Mouse (Mus musculus) hindbrain, postnatal 0 days (tissue): ENCODE results near the gene Ppp1r21. TPM values are rescaled to one million over a fixed set of nuclear protein-coding genes. Genes with fewer than 3 reads are reported as not detected.
A peak's percentile ranks its signal among the peaks of the same experiment; 100 is the strongest.

Source experiments
- ATAC-seq: fragments of 200-750 bp; cut with Nextera tagmentation; 2 replicates; pipeline ENCODE4 v1.8.0; 2017; ENCODE audit warnings: mild to moderate bottlenecking, moderate TSS enrichment, moderate library complexity
- DNase-seq: peaks from one replicate; pipeline ENCODE4 v3.0.0-alpha.2; 2015; ENCODE audit warnings: low spot score
- H3K27ac ChIP-seq: fragments of 300-500 bp; sonication (generic); 2 replicates; pipeline ENCODE4 v1.5.1; 2014; ENCODE audit warnings: mild to moderate bottlenecking
- H3K27me3 ChIP-seq: fragments of 300-500 bp; sonication (generic); 2 replicates; pipeline ENCODE4 v1.6.1; 2014; ENCODE audit warnings: low read length, mixed read lengths; ENCODE audit not compliant: insufficient read depth
- H3K36me3 ChIP-seq: fragments of 300-500 bp; sonication (generic); 2 replicates; pipeline ENCODE4 v1.6.1; 2014; ENCODE audit warnings: low read length, mixed read lengths; ENCODE audit not compliant: insufficient read depth
- H3K4me1 ChIP-seq: fragments of 300-500 bp; sonication (generic); 2 replicates; pipeline ENCODE4 v1.6.1; 2014; ENCODE audit warnings: antibody characterized with exemption, low read length, mixed read lengths; ENCODE audit not compliant: insufficient read depth
- H3K4me2 ChIP-seq: fragments of 300-500 bp; sonication (generic); 2 replicates; pipeline ENCODE4 v1.6.1; 2014; ENCODE audit warnings: low read depth, mild to moderate bottlenecking, low read length, moderate library complexity, mixed read lengths
- H3K4me3 ChIP-seq: fragments of 300-500 bp; sonication (generic); 2 replicates; pipeline ENCODE4 v1.5.1; 2014; ENCODE audit warnings: low read length
- H3K9ac ChIP-seq: fragments of 300-500 bp; sonication (generic); replicated peaks from 2 replicates; pipeline ENCODE4 v1.6.1; 2014; ENCODE audit warnings: mild to moderate bottlenecking, low read length, moderate library complexity, mixed read lengths
- H3K9me3 ChIP-seq: fragments of 300-500 bp; sonication (generic); 2 replicates; pipeline ENCODE4 v1.6.1; 2016; ENCODE audit warnings: low read length, mixed read lengths
- CTCF ChIP-seq: IDR thresholded peaks from 2 replicates; pipeline ENCODE4 v1.5.1; 2016; ENCODE audit warnings: antibody characterized with exemption, control low read depth, low read depth
- WGBS: fragments of 180-500 bp; shearing (Covaris S2); extraction: QIAGEN DNeasy Blood & Tissue Kit; methylation state at CpG from one replicate; pipeline ENCODE4 v1.1.7; 2014; 5-methylcytosine and 5-hydroxymethylcytosine counted together
- polyA plus RNA-seq: library from polyadenylated mRNA; unstranded; fragments of >200 nt; fragmentation: Nextera tagmentation; extraction: Ambion mirVana; gene quantifications from 2 replicates; pipeline ENCODE4 v1.2.1, GENCODE M21; 2015
- total RNA-seq: library from RNA; depleted of rRNA; stranded (reverse); fragments of >200 nt; gene quantifications from 2 replicates; pipeline ENCODE4 v1.2.3, GENCODE M21; 2014

Ppp1r21 gene
- total and polyA plus RNA-seq, 2 experiments from 2014 or later: 32.2 to 43.7 TPM

DNA sequence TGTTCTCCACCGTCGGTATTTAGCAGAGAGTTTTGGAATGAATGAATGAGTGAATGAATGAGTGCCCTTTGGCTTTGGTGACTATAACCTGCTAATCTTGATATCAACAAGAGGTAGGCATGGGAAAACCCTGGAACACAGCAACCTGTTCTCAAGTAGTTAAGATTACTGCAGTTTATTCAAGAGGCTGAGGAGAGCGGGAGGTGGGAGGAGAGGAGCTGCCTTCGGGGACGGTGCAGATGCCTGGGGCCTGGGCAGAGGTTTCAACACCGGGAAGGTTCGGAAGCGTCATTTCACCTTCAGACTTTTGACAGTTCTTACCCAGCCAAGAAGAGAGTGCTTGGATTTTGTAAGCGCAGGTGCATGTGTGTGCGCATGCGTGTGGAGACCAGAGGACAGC, 53.1 kb downstream of the Ppp1r21 start:
- no peak overlapping the region for H3K9ac ChIP-seq
- H3K27ac ChIP-seq: no peak overlapping the region
- H3K36me3 ChIP-seq: peaks cover 58% of the 10 kb centered on the region
- no peak for ATAC-seq
- WGBS: 85% methylated on average over 11 of the region's 11 CpGs
- no peaks in the 10 kb centered on the region for H3K27me3 ChIP-seq
- no peaks in the 10 kb centered on the region for H3K4me1 ChIP-seq
- no peak overlapping the region for H3K4me2 ChIP-seq
- H3K9me3 ChIP-seq: no peaks in the 10 kb centered on the region
- DNase-seq: no peak
- no peak for TF ChIP-seq CTCF
- no peak overlapping the region for H3K4me3 ChIP-seq

DNA sequence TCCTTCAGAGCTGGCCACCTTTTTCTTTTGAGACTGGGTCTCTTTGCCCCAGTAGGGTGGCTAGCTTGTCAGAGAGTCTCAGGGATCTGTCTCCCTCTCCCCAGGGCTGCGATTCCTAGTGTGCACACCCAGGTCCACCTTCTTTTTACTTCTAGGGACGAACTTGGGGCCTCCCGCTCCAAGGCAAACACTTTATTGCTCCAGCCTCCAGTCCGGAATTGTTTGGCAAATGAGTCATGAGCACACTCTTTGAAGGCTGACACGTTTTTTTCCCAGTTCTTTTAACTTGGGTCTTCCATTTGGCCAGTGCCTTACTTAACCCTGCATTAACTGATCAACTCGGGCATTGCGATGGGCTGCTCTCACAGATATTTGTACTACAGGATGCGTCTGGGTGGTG, 53.5 kb downstream of the Ppp1r21 start:
- Histone ChIP-seq H3K4me3 (no peak overlapping the region), H3K9me3 (no peaks in the 10 kb centered on the region), H3K4me2 (no peak overlapping the region), H3K27me3 (no peaks in the 10 kb centered on the region), H3K9ac (no peak overlapping the region), H3K4me1 (no peaks in the 10 kb centered on the region), H3K36me3 (peaks cover 57% of the 10 kb centered on the region), H3K27ac (no peak overlapping the region)
- DNase-seq (no peak), ATAC-seq (no peak)
- TF ChIP-seq CTCF: no peak
- WGBS: 90% methylated on average over 8 of the region's 8 CpGs

DNA sequence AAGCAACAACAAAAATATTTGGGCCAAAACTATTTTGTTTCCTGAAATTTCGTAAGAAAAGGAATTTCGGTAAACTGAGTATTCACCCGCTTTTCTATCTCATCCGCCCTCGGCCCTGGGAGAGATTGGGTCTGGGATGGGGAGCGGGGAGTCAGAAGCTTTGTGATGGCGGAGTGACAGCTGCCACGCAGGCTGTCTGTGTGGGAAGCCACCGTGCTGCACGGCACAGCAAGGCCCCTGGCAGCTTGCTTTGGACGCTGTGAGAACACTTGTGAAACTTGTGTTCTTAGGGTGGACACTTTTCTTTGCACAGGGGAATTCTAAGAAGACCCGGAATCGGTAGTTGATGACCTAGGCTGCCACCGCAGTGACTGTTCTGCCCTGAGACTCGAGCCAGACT, 57.5 kb downstream of the Ppp1r21 start:
- no peaks in the 10 kb centered on the region for H3K27me3 ChIP-seq
- H3K4me1 ChIP-seq: no peaks in the 10 kb centered on the region
- no peak for TF ChIP-seq CTCF
- WGBS: 80% methylated on average over 15 of the region's 15 CpGs
- DNase-seq (no peak), ATAC-seq (no peak)
- no peaks in the 10 kb centered on the region for H3K9me3 ChIP-seq
- peaks cover 39% of the 10 kb centered on the region for H3K36me3 ChIP-seq
- H3K4me2 ChIP-seq: no peak overlapping the region
- no peak overlapping the region for H3K4me3 ChIP-seq
- H3K27ac ChIP-seq: no peak overlapping the region
- no peak overlapping the region for H3K9ac ChIP-seq

DNA sequence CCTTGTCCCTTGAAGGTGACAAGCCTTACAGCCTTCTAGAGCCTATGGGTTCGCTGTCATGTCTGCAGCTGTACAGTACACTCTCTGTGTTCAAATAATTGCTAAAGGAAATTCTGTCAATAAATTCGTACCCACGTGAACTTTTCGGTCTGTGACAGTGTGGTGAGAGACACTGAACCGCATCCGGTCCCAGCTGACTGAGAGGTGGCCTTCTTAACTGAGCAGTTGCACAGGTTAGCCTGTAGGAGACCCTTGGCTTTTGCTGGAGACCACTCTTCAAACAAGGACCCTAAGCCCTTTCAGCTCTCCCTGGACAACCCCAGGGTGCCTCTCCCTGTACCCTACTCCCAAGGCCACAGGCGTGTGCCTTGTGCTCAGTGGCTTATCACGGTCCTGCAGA, 58.3 kb downstream of the Ppp1r21 start:
- Histone ChIP-seq H3K27ac (no peak overlapping the region), H3K9me3 (no peaks in the 10 kb centered on the region), H3K4me2 (no peak overlapping the region), H3K36me3 (peaks cover 31% of the 10 kb centered on the region), H3K9ac (no peak overlapping the region), H3K4me1 (no peaks in the 10 kb centered on the region), H3K27me3 (no peaks in the 10 kb centered on the region), H3K4me3 (no peak overlapping the region)
- 95% methylated on average over 8 of the region's 8 CpGs for WGBS
- DNase-seq: no peak
- ATAC-seq: no peak
- no peak for TF ChIP-seq CTCF

DNA sequence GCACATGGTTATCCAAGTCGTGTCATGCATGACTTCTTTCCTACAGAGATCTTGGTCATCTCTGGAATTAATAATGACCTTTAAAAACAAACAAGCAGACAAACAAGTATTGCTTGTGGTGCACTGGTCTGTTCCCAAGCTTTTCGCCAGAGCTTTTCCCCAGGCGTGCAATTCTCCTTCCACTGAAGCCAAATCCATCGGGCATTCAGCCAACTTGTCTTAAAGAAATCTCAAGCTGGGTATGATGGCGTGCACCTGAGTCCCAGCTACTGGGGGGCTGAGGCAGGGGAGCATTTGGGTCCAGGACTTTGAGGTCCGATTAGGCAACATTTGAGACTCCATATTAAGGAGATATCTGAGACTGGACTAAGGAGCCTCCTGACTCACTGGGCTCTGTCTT, 60.3 kb downstream of the Ppp1r21 start:
- Histone ChIP-seq H3K27ac (no peak overlapping the region), H3K4me3 (no peak overlapping the region), H3K9ac (no peak overlapping the region), H3K4me1 (no peaks in the 10 kb centered on the region), H3K27me3 (no peaks in the 10 kb centered on the region), H3K9me3 (no peaks in the 10 kb centered on the region), H3K36me3 (peaks cover 20% of the 10 kb centered on the region; the same call in 1 of the 2 replicates), H3K4me2 (no peak overlapping the region)
- no peak for TF ChIP-seq CTCF
- ATAC-seq (no peak), DNase-seq (peak; percentile 34)
- WGBS: 52% methylated on average over 6 of the region's 6 CpGs

DNA sequence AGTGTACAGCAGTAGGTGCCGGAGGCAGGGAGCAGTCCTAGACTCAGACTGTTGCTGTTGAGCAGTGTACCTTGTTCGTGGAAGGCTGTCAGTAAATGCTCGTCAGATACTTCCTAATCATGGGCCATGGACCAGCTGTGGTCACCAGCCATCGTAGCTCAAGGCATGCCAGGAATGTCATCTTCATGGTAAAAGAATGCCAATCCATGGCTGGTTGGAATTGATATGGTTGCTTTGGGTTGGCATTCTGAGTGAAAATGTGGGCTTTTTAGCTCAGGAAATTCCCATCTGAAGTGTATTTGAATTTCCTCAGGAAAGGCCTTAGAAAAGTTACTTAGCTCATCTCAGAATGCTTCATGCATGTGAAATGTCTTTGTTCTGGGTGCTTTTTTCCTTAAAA, 65.2 kb downstream of the Ppp1r21 start:
- no peak overlapping the region for H3K9ac ChIP-seq
- H3K27me3 ChIP-seq: no peaks in the 10 kb centered on the region
- WGBS: 90% methylated on average over 4 of the region's 4 CpGs
- H3K4me1 ChIP-seq: no peaks in the 10 kb centered on the region; the same call in 1 of the 2 replicates
- H3K4me2 ChIP-seq: no peak overlapping the region
- no peaks in the 10 kb centered on the region for H3K9me3 ChIP-seq
- ATAC-seq (no peak), DNase-seq (no peak)
- no peak overlapping the region for H3K27ac ChIP-seq
- no peaks in the 10 kb centered on the region for H3K36me3 ChIP-seq
- no peak for TF ChIP-seq CTCF
- H3K4me3 ChIP-seq: no peak overlapping the region

DNA sequence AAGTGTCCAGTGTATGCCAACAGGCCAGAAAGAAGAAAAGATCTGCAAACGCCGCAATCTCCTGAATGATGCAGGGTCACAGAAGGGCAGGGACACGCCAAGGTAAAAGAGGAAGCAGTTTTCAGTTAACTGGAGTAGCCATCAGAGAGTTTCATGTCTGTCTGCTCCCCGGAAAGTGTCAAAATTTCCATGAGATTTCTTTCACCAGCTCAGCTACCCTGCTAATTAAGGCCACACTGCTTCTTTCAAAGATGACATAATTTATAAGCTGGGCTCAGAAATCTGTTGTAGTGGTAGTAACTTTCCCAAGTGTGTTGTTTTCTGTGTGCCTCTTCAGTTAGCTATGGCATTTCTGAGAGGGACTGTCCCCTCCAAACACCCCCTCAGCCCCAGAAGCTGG, 66.2 kb downstream of the Ppp1r21 start:
- no peak for DNase-seq
- 73% methylated on average over 4 of the region's 4 CpGs for WGBS
- no peak overlapping the region for H3K27ac ChIP-seq
- no peak overlapping the region for H3K4me2 ChIP-seq
- no peaks in the 10 kb centered on the region for H3K27me3 ChIP-seq
- no peaks in the 10 kb centered on the region for H3K9me3 ChIP-seq
- H3K4me1 ChIP-seq: no peaks in the 10 kb centered on the region; the same call in 1 of the 2 replicates
- TF ChIP-seq CTCF: no peak
- H3K9ac ChIP-seq: no peak overlapping the region
- no peak for ATAC-seq
- no peaks in the 10 kb centered on the region for H3K36me3 ChIP-seq
- no peak overlapping the region for H3K4me3 ChIP-seq
